Mouse (Mus musculus) stomach, embryonic 16.5 days (tissue): ENCODE results near the gene Micall2. TPM values are rescaled to one million over a fixed set of nuclear protein-coding genes. Genes with fewer than 3 reads are reported as not detected.
"Not testable (repeated sequence)": the region's sequence is repeated elsewhere in the genome, so short reads cannot be mapped to it uniquely, and the experiment has no call there.

Source experiments
- ATAC-seq: fragments of 200-750 bp; cut with Nextera tagmentation; 2 replicates; pipeline ENCODE4 v1.8.0; 2017; ENCODE audit warnings: moderate number of reproducible peaks, moderate TSS enrichment; ENCODE audit not compliant: insufficient read depth, low FRiP score
- H3K27ac ChIP-seq: fragments of 300-500 bp; sonication (generic); 2 replicates; pipeline ENCODE4 v1.5.1; 2014; ENCODE audit warnings: low read length
- H3K27me3 ChIP-seq: fragments of 300-500 bp; sonication (generic); 2 replicates; pipeline ENCODE4 v1.6.1; 2014; ENCODE audit warnings: low read length, control low read depth, mixed read lengths; ENCODE audit not compliant: control insufficient read depth, insufficient read depth
- H3K36me3 ChIP-seq: fragments of 300-500 bp; sonication (generic); 2 replicates; pipeline ENCODE4 v1.6.1; 2014; ENCODE audit warnings: low read length; ENCODE audit not compliant: control insufficient read depth, insufficient read depth
- H3K4me1 ChIP-seq: fragments of 300-500 bp; sonication (generic); 2 replicates; pipeline ENCODE4 v1.6.1; 2014; ENCODE audit warnings: low read length, control low read depth, mixed read lengths; ENCODE audit not compliant: control insufficient read depth, insufficient read depth
- H3K4me2 ChIP-seq: fragments of 300-500 bp; sonication (generic); 2 replicates; pipeline ENCODE4 v1.6.1; 2014; ENCODE audit warnings: low read depth, low read length, mixed read lengths
- H3K4me3 ChIP-seq: fragments of 300-500 bp; sonication (generic); replicated peaks from 2 replicates; pipeline ENCODE4 v1.5.1; 2014; ENCODE audit warnings: mild to moderate bottlenecking, low read length
- H3K9ac ChIP-seq: fragments of 300-500 bp; sonication (generic); 2 replicates; pipeline ENCODE4 v1.6.1; 2014; ENCODE audit warnings: low read length
- H3K9me3 ChIP-seq: fragments of 300-500 bp; sonication (generic); replicated peaks from 2 replicates; pipeline ENCODE4 v1.6.1; 2016; ENCODE audit warnings: low read length, control low read depth; ENCODE audit not compliant: control insufficient read depth
- WGBS: fragments of 180-500 bp; shearing (Covaris S2); extraction: QIAGEN DNeasy Blood & Tissue Kit; methylation state at CpG from one replicate; pipeline ENCODE4 v1.1.7; 2014; 5-methylcytosine and 5-hydroxymethylcytosine counted together
- polyA plus RNA-seq: library from polyadenylated mRNA; unstranded; fragments of >200 nt; fragmentation: Nextera tagmentation; extraction: Ambion mirVana; gene quantifications from 2 replicates; pipeline ENCODE4 v1.2.1, GENCODE M21; 2015

Gene Micall2
- polyA plus RNA-seq, 1 experiment from 2014 or later = 9.3 TPM

DNA sequence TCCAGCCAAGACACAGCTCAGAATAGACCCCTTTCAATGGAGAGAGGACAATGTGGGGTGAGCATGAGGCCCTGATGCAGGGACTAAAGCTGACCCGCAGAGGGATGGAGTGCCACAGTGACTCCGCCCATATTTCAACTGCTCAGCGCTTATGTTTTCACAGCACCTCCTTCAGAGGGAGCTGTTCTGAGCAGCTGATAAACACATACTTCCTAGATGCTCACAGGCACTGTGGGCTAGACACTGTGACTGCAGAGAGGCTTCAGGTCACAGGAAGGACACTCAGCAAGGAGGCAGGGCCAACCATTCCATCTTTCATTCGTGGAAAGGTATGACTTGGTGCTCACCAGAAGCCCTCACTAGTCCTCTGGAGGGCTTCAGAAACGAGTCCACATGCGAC, 13.4 kb downstream of the Micall2 start:
- no peak for ATAC-seq
- WGBS = 57% methylated on average over 6 of the region's 6 CpGs
- no peak overlapping the region for H3K27ac ChIP-seq
- no peaks in the 10 kb centered on the region for H3K9me3 ChIP-seq
- no peaks in the 10 kb centered on the region for H3K27me3 ChIP-seq
- H3K36me3 ChIP-seq = no peaks in the 10 kb centered on the region; the same call in 1 of the 2 replicates
- H3K9ac ChIP-seq = peak overlapping the region; percentile 17; the same call in 1 of the 2 replicates
- no peak overlapping the region for H3K4me3 ChIP-seq
- peaks cover 18% of the 10 kb centered on the region for H3K4me1 ChIP-seq
- H3K4me2 ChIP-seq = no peak overlapping the region

DNA sequence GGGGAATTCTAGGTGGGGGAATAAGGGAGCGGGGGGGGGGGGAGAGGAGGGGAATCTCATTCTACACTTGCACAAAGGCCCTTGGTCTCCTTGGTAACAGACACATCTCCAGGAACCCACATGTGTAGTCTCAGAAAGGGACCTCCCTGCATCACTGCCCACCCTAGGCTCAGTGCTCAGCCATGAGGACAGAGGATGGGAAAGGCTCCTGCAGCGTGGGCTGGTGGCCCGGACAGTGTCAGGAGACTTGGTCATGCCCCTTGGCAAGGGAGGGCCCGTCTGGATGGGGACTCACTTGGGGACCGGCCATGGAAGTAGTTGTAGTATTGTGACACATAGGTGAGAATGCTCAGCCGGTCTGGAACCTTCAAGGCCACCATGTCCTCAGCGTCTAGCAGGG, 17.2 kb downstream of the Micall2 start:
- WGBS = 83% methylated on average over 6 of the region's 7 CpGs
- Histone ChIP-seq H3K4me2 (no peak overlapping the region), H3K4me1 (peaks cover 10% of the 10 kb centered on the region; the same call in 1 of the 2 replicates), H3K27me3 (no peaks in the 10 kb centered on the region), H3K4me3 (no peak overlapping the region), H3K9ac (peak overlapping the region; percentile 48; the same call in 1 of the 2 replicates), H3K9me3 (no peaks in the 10 kb centered on the region), H3K27ac (peak overlapping the region; percentile 25; the same call in 1 of the 2 replicates), H3K36me3 (no peaks in the 10 kb centered on the region; the same call in 1 of the 2 replicates)
- ATAC-seq = no peak

DNA sequence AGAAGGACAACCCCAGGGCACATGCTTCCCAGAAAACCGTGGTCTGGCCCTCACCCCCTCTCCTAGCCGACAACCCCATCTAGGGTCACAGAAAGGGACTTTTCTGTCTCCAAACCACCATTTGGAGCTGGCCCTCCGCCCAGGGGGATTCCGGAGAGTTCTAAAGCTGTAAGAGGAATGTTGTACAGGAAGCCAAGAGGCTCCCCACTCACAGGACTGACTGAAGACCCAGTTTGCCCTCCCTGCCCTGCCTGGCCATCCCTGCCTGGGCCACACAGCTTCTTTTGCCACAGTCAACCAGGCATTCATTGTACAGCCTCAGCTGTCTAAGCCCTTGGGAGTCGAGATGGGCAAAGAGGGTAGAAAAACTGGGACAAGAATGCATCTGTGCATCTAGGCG, 17.6 kb downstream of the Micall2 start:
- WGBS = 60% methylated on average over 6 of the region's 6 CpGs

DNA sequence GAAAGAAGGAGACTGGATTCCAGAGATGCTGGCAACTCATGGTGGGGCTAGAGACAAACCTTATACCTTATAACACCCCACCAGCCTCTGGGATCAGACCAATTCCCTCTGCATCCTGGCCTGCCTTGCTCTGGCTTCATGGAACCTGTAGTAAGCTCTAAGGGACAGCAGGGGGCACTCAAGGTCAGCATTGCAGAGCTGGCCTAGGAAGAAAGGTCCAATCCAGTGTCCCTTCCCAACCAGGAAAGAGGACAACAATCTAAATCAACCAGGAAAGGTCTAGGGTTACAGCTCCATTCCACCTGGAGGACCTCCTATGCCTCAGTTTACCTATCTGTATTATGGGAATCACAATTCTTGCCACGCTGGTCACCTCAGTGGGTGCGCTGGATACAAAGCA, 18.4 kb downstream of the Micall2 start:
- Histone ChIP-seq H3K4me3 (no peak overlapping the region), H3K4me1 (peaks cover 10% of the 10 kb centered on the region; the same call in 1 of the 2 replicates), H3K27me3 (no peaks in the 10 kb centered on the region), H3K9ac (no peak overlapping the region), H3K27ac (peak overlapping the region; percentile 25; the same call in 1 of the 2 replicates), H3K9me3 (no peaks in the 10 kb centered on the region), H3K36me3 (no peaks in the 10 kb centered on the region; the same call in 1 of the 2 replicates), H3K4me2 (no peak overlapping the region)
- ATAC-seq = peak; percentile 11; the same call in 1 of the 2 replicates
- 97% methylated on average over 2 of the region's 2 CpGs for WGBS

More for the DNA sequence above, 17.6 kb downstream of the Micall2 start:
- H3K9me3 ChIP-seq = no peaks in the 10 kb centered on the region
- H3K4me2 ChIP-seq = no peak overlapping the region
- H3K36me3 ChIP-seq = no peaks in the 10 kb centered on the region; the same call in 1 of the 2 replicates
- ATAC-seq = peak; percentile 22; the same call in 1 of the 2 replicates
- H3K4me1 ChIP-seq = peaks cover 10% of the 10 kb centered on the region; the same call in 1 of the 2 replicates
- H3K27ac ChIP-seq = peak overlapping the region; percentile 25; the same call in 1 of the 2 replicates
- H3K4me3 ChIP-seq = no peak overlapping the region
- peak overlapping the region; percentile 48; the same call in 1 of the 2 replicates for H3K9ac ChIP-seq
- no peaks in the 10 kb centered on the region for H3K27me3 ChIP-seq

DNA sequence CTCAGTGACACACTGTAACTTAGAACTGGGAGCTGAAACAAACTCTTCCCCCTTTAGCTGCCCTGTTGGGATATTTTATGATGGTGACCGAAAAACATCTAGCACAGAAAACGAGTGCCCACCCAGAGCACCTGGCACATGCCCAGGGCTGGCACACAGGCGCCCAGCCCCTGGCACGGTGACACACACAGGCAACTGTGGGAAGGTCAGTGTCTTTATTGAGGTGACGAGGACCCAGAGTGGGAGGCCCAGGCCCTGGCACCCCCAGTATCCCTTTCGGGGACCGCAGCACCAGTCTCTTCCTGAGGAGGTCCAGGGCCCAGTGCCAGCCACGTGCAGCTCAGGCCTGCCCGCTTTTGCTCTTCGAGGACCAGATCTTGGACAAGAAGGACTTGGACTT, 29.6 kb downstream of the Micall2 start:
- peaks cover 18% of the 10 kb centered on the region for H3K36me3 ChIP-seq
- no peak overlapping the region for H3K27ac ChIP-seq
- H3K4me1 ChIP-seq = no peaks in the 10 kb centered on the region
- no peak overlapping the region for H3K9ac ChIP-seq
- no peak for ATAC-seq
- H3K4me3 ChIP-seq = no peak overlapping the region
- no peaks in the 10 kb centered on the region for H3K9me3 ChIP-seq
- H3K4me2 ChIP-seq = no peak overlapping the region
- 93% methylated on average over 10 of the region's 10 CpGs for WGBS
- no peaks in the 10 kb centered on the region for H3K27me3 ChIP-seq

DNA sequence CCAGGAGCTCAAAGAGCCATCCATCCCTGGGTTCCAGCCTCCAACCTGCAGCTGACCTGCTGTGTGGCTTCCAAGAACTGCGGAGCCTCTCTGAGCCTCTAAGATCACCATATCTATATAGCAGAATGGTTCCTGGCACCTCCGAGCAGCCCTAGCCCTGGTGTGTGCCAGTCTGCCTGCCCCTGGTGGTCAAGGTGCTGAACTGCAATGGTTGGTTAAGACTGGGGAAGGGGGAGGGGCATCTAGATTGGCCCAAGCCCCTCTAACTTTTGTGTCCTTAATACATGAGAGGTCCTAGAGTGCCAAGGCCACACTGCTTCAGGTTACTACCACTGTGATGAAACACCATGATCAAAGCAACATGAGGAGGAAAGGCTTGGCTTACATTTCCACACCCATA, 33.2 kb downstream of the Micall2 start:
- no peak for ATAC-seq
- Histone ChIP-seq H3K27me3 (no peaks in the 10 kb centered on the region), H3K27ac (no peak overlapping the region), H3K4me3 (no peak overlapping the region), H3K4me1 (no peaks in the 10 kb centered on the region), H3K9ac (no peak overlapping the region), H3K36me3 (peaks cover 4% of the 10 kb centered on the region; the same call in 1 of the 2 replicates), H3K9me3 (no peaks in the 10 kb centered on the region), H3K4me2 (no peak overlapping the region)
- WGBS = 55% methylated on average over 2 of the region's 2 CpGs

DNA sequence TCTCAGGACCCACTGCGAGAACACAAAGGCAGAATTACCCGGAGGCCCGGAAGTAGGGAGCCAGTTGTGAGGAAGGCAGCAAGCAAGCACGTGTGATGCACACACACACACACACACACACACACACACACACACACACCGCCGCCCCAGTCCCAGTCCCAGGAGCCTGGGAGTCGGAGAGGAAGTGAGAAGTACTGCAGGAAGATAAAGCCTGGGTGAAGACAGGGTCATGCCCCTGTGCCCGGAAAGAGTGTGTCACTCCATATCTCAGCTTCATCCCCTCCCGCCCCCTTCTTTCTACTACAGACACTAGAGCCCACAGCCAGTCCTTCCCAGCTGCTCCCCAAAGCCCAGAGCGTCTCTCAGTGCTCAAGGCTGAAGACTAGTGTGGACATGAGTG, 33.9 kb downstream of the Micall2 start:
- WGBS = 51% methylated on average over 10 of the region's 10 CpGs
- no peak overlapping the region for H3K9ac ChIP-seq
- no peak for ATAC-seq

DNA sequence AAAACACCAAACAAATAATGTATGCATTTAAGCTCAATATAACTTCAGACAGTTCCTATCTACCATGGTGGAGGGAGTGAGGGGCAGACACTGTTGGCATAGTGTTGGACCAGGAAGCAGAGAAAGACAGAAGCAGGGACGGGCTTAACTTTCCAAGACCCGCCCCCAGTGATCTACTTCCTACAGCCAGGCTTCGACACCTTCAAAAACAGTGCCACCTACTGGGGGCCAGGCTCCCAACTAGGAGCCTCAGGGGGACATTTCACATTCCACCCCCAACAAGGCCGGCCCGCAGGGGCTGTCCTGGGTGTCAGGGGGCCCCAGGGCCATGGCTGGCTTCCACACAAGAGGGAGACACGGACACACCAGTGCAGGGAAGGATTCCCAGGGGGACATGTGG, 39.2 kb downstream of the Micall2 start:
- Histone ChIP-seq H3K27ac (no peak overlapping the region), H3K36me3 (no peaks in the 10 kb centered on the region), H3K4me1 (no peaks in the 10 kb centered on the region), H3K4me2 (no peak overlapping the region), H3K4me3 (no peak overlapping the region), H3K27me3 (no peaks in the 10 kb centered on the region), H3K9ac (no peak overlapping the region), H3K9me3 (no peaks in the 10 kb centered on the region; the same call in 1 of the 2 replicates)
- WGBS = 84% methylated on average over 6 of the region's 6 CpGs
- no peak for ATAC-seq

More for the DNA sequence above, 33.9 kb downstream of the Micall2 start:
- H3K27ac ChIP-seq = no peak overlapping the region
- no peaks in the 10 kb centered on the region for H3K4me1 ChIP-seq
- H3K9me3 ChIP-seq = no peaks in the 10 kb centered on the region
- no peak overlapping the region for H3K4me3 ChIP-seq
- H3K4me2 ChIP-seq = no peak overlapping the region
- peaks cover 4% of the 10 kb centered on the region; the same call in 1 of the 2 replicates for H3K36me3 ChIP-seq
- H3K27me3 ChIP-seq = no peaks in the 10 kb centered on the region

DNA sequence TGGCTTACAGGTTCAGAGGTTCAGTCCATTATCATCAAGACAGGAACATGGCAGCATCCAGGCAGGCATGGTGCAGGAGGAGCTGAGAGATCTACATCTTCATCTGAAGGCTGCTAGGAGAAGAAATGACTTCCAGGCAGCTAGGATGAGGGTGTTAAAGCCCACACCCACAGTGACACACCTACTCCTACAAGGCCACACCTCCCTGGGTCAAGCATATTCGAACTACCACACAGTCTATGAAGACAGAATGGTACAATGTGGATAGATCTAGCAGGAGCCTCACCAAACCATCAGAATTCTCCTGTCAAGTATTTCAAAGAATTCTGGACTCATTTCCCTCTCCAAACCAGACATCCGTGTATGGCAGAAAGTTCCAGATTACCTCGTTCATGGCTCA, 40.3 kb downstream of the Micall2 start:
- not testable (repeated sequence) for H3K36me3 ChIP-seq, H3K4me1 ChIP-seq, H3K27me3 ChIP-seq, ATAC-seq, H3K4me2 ChIP-seq, H3K9ac ChIP-seq, H3K4me3 ChIP-seq, H3K9me3 ChIP-seq, H3K27ac ChIP-seq
- WGBS = 56% methylated on average over 3 of the region's 3 CpGs
